Mouse (Mus musculus): ENCODE measurements around the gene Hbq1a. TPM values are rescaled to one million over a fixed set of nuclear protein-coding genes. Genes with fewer than 3 reads are reported as not detected.
"Not testable (repeated sequence)": the region's sequence is repeated elsewhere in the genome, so short reads cannot be mapped to it uniquely, and the experiment has no call there.

Gene Hbq1a
- polyA plus RNA-seq, 1 experiment = not detected

DNA sequence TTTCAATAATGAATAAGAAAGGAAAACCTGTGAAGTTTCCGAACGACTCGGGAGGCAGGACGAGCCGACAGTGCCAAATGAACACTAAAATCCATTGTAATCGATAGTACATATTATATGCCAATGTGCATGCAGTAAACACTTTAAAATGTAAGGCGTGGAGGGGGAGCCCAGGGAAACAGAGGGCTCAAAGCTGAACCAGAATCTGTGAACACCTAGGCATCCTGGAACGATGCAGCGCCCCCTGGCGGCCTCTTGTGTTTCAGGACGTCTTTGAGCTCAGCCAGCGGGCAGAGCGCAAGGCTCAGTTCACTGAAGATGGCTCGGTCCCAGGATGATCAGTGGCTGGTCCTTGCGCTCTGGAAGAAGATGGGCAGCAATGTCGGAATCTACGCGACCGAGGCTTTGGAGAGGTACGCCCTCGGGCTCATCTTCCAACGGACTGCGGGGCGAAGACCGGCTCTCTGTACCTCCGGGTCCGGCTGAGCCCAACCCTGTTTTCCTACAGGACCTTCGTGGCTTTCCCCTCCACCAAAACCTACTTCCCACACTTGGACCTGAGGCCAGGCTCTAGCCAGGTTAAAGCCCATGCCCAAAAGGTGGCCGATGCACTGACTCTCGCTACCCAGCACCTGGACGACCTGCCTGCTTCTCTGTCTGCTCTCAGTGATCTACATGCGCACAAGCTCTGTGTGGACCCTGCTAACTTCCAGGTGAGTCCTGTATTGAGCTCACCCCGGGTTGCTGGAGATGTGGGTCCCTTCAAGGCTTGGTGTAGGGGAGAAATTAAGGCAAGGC, 13.0 kb upstream of the Hbq1a start, which contains the start of gene Hbq1b:
Gene Hbq1b, plus strand, starts transcription at position 271 of the 798 bp plus-strand sequence.
- H3K4me1 ChIP-seq (ENCODE audit: control insufficient read depth, insufficient read depth, low read length); H3K36me3 ChIP-seq (ENCODE audit: control insufficient read depth, insufficient read depth, low read length); H3K27me3 ChIP-seq (ENCODE audit: control insufficient read depth, insufficient read depth, low read length); H3K27ac ChIP-seq (ENCODE audit: control insufficient read depth, insufficient read depth, low read depth, low read length): not testable (repeated sequence)
- TF ChIP-seq CTCF (IDR thresholded peaks at IDR 0.05; ENCODE audit: control insufficient read depth, insufficient read depth, insufficient replicate concordance, low read depth, low read length) = peak; percentile 62; the same call in 1 of the 2 replicates
- H3K4me3 ChIP-seq (ENCODE audit: control insufficient read depth, low read depth, low read length) = peak within 1 kb of the TSS; percentile 73

DNA sequence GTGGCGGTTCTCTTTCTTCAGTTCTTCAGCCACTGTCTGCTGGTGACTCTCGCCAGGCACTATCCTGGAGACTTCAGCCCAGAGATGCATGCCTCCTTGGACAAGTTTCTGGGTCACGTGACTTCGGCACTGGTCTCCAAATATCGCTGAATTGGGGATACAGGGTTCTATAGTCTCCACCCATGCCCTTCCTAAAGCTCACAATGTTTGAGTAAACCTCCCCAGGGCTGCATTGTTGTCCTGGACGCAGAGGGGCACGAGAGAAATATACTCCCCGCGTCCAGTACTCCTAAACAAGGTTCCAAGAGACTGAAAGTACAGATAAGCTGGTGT, 12.4 kb upstream of the Hbq1a start:
- H3K4me1 ChIP-seq (ENCODE audit: control insufficient read depth, insufficient read depth, low read length) = no peaks in the 10 kb centered on the region; the same call in 1 of the 2 replicates
- TF ChIP-seq CTCF (IDR thresholded peaks at IDR 0.05; ENCODE audit: control insufficient read depth, insufficient read depth, insufficient replicate concordance, low read depth, low read length) (no peak), POLR2A (IDR thresholded peaks at IDR 0.05; ENCODE audit: control insufficient read depth, low read depth, low read length) (no peak)
- no peak overlapping the region for H3K4me3 ChIP-seq (ENCODE audit: control insufficient read depth, low read depth, low read length)
- no peaks in the 10 kb centered on the region for H3K36me3 ChIP-seq (ENCODE audit: control insufficient read depth, insufficient read depth, low read length)
- H3K27me3 ChIP-seq (ENCODE audit: control insufficient read depth, insufficient read depth, low read length) = no peaks in the 10 kb centered on the region
- H3K27ac ChIP-seq (ENCODE audit: control insufficient read depth, insufficient read depth, low read depth, low read length) = no peak overlapping the region

DNA sequence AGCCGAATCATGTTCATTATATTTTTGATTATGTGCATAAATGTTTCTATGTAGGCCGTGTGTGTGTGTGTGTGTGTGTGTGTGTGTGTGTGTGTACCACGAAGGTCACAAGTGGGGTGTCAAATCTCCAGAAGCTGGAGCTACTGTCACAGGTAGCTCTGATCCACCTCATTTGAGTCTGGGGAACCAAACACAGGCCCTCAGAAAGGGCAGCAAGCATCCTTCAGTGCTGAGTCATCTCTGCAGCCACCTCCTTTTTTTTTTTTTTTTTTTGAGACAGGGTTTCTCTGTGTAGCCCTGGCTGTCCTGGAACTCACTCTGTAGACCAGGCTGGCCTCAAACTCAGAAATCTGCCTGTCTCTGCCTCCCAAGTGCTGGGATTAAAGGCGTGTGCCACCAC, 7.0 kb upstream of the Hbq1a start:
- not testable (repeated sequence) for H3K4me3 ChIP-seq (ENCODE audit: control insufficient read depth, low read depth, low read length); H3K4me1 ChIP-seq (ENCODE audit: control insufficient read depth, insufficient read depth, low read length); H3K36me3 ChIP-seq (ENCODE audit: control insufficient read depth, insufficient read depth, low read length); H3K27me3 ChIP-seq (ENCODE audit: control insufficient read depth, insufficient read depth, low read length); H3K27ac ChIP-seq (ENCODE audit: control insufficient read depth, insufficient read depth, low read depth, low read length)

DNA sequence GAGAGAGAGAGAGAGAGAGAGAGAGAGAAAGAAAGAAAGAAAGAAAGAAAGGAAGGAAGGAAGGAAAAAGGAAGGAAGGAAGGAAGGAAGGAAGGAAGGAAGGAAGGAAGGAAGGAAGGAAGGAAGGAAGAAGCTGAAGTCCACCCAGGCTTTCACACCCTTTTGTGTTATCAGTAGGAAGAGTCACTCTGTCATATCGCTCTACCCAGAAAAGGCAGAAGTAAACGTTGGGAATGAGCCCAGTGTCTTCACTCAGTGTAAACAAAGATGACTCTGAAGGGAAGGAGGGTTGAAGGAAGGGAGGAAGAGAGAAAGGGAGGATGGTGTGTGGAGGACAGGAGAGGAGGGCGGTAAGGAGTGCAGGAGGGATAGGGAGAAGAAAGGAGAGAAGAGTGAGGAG, 6.4 kb upstream of the Hbq1a start:
- H3K27me3 ChIP-seq (ENCODE audit: control insufficient read depth, insufficient read depth, low read length); H3K4me3 ChIP-seq (ENCODE audit: control insufficient read depth, low read depth, low read length); H3K27ac ChIP-seq (ENCODE audit: control insufficient read depth, insufficient read depth, low read depth, low read length); H3K36me3 ChIP-seq (ENCODE audit: control insufficient read depth, insufficient read depth, low read length); H3K4me1 ChIP-seq (ENCODE audit: control insufficient read depth, insufficient read depth, low read length): not testable (repeated sequence)

DNA sequence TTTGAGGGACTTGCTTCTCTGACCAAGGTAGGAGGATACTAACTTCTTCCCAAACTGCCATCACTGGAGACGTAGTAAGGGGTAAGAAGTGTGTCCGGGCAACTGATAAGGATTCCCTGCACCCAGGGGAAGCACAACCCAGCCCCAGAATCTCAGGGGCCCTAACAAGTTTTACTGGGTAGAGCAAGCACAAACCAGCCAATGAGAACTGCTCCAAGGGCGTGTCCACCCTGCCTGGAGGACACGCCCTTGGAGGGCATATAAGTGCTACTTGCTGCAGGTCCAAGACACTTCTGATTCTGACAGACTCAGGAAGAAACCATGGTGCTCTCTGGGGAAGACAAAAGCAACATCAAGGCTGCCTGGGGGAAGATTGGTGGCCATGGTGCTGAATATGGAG, 3.7 kb upstream of the Hbq1a start, which contains the start of gene Hba-a2:
Gene Hba-a2, plus strand, starts transcription at position 287 of the 400 bp plus-strand sequence.
- H3K4me1 ChIP-seq (ENCODE audit: control insufficient read depth, insufficient read depth, low read length); H3K4me3 ChIP-seq (ENCODE audit: control insufficient read depth, low read depth, low read length); H3K27me3 ChIP-seq (ENCODE audit: control insufficient read depth, insufficient read depth, low read length); H3K36me3 ChIP-seq (ENCODE audit: control insufficient read depth, insufficient read depth, low read length); H3K27ac ChIP-seq (ENCODE audit: control insufficient read depth, insufficient read depth, low read depth, low read length): not testable (repeated sequence)

DNA sequence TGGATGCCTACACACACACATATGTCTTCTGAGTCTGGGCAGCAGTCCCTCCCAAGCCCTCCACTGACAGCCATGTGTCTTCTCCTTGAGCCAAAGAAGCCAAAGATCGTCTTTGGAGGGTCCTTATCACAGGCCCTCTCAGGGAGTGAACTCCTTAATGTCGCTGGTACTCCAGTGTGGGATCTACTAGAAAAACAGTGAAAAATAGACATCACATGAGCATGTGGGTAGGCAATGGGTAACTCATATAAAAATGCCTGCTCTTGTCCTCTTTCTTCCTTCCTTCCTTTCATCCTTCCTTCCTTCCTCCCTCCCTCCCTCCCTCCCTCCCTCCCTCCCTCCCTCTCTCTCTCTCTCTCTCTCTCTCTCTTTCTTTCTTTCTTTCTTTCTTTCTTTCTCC, 2.5 kb upstream of the Hbq1a start:
- not testable (repeated sequence) for H3K4me3 ChIP-seq (ENCODE audit: control insufficient read depth, low read depth, low read length); H3K27me3 ChIP-seq (ENCODE audit: control insufficient read depth, insufficient read depth, low read length); H3K4me1 ChIP-seq (ENCODE audit: control insufficient read depth, insufficient read depth, low read length); H3K36me3 ChIP-seq (ENCODE audit: control insufficient read depth, insufficient read depth, low read length); H3K27ac ChIP-seq (ENCODE audit: control insufficient read depth, insufficient read depth, low read depth, low read length)

DNA sequence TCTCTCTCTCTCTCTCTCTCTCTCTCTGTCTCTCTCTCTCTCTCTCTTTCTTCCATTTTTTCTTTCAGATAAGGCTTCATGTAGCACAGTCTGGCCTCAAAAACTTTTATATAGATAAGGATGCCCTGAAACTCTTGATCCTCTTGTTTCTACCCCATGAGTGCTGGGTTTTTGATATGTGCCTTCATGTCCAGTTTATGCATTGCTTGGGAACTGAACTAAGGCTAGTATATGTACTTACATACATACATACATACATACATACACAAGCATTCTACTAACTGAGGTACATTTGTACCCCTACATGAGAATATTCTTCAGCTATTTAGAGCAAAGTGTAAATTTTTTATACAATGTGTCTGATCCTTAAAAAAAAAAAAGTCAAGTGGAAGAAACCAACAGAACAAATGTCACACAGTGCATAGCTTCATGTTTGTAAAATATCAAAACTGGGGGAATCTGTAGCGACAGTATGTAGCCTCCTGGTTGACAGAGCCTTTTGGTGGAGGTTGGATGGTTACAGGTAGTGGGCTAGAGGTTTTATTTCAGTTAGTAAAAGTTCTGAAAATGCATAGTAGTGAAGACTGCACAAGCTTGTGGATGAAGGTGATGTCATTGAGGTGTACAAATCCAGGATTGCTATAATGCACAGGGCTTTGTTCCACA, 1.9 kb upstream of the Hbq1a start:
- Histone ChIP-seq H3K27ac (ENCODE audit: control insufficient read depth, insufficient read depth, low read depth, low read length) (no peak overlapping the region), H3K36me3 (ENCODE audit: control insufficient read depth, insufficient read depth, low read length) (no peaks in the 10 kb centered on the region), H3K27me3 (ENCODE audit: control insufficient read depth, insufficient read depth, low read length) (no peaks in the 10 kb centered on the region), H3K4me3 (ENCODE audit: control insufficient read depth, low read depth, low read length) (no peak overlapping the region), H3K4me1 (ENCODE audit: control insufficient read depth, insufficient read depth, low read length) (no peaks in the 10 kb centered on the region; the same call in 1 of the 2 replicates)
- TF ChIP-seq CTCF (IDR thresholded peaks at IDR 0.05; ENCODE audit: control insufficient read depth, insufficient read depth, insufficient replicate concordance, low read depth, low read length) (no peak), POLR2A (IDR thresholded peaks at IDR 0.05; ENCODE audit: control insufficient read depth, low read depth, low read length) (no peak)

DNA sequence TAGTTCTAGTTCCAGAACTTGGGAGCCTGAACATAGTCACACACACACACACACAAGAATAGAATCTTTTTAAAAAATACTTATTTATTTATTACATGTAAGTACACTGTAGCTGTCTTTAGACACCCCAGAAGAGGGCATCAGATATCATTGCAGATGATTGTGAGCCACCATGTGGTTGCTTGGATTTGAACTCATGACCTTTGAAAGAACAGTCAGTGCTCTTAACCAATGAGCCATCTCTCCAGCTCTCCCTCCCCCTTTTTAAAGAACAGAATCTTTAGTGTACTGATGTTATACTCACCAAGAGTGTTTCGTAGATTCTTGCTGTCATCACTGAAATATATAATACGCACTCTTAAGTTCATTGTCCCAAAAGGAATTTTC, 1.3 kb upstream of the Hbq1a start:
- no peak overlapping the region for H3K4me3 ChIP-seq (ENCODE audit: control insufficient read depth, low read depth, low read length)
- no peaks in the 10 kb centered on the region for H3K36me3 ChIP-seq (ENCODE audit: control insufficient read depth, insufficient read depth, low read length)
- no peak for TF ChIP-seq POLR2A (IDR thresholded peaks at IDR 0.05; ENCODE audit: control insufficient read depth, low read depth, low read length)
- no peak for TF ChIP-seq CTCF (IDR thresholded peaks at IDR 0.05; ENCODE audit: control insufficient read depth, insufficient read depth, insufficient replicate concordance, low read depth, low read length)
- no peak overlapping the region for H3K27ac ChIP-seq (ENCODE audit: control insufficient read depth, insufficient read depth, low read depth, low read length)
- H3K4me1 ChIP-seq (ENCODE audit: control insufficient read depth, insufficient read depth, low read length) = no peaks in the 10 kb centered on the region; the same call in 1 of the 2 replicates
- no peaks in the 10 kb centered on the region for H3K27me3 ChIP-seq (ENCODE audit: control insufficient read depth, insufficient read depth, low read length)
